Mouse (Mus musculus) thymus, postnatal 14 days (tissue): ENCODE results near the gene Stpg1.

Source experiments
- DNase-seq: peaks from one replicate; pipeline ENCODE4 v3.0.0; 2021

Gene Stpg1

GRCm38 (mm10) chr4:135494521-135495396 lies at the start of gene Stpg1, which contains the start of gene Nipal3:
Gene Stpg1, plus strand, starts transcription at chr4:135494790.
Gene Nipal3, minus strand, starts transcription at chr4:135495038.
- DNase-seq, result peak; percentile 91

- no peak for DNase-seq
These were observed 43.1 kb upstream of the Stpg1 start for GRCm38 (mm10) chr4:135451360-135452015.

GRCm38 (mm10) chr4:135453164-135453563 lies 41.4 kb upstream of the Stpg1 start:
- DNase-seq, result no peak

GRCm38 (mm10) chr4:135453572-135453971 lies 41.0 kb upstream of the Stpg1 start:
- no peak for DNase-seq

- DNase-seq, result no peak
These were observed 31.2 kb upstream of the Stpg1 start for GRCm38 (mm10) chr4:135463406-135463805.

- no peak for DNase-seq
These were observed 16.7 kb upstream of the Stpg1 start for GRCm38 (mm10) chr4:135477851-135478250.

GRCm38 (mm10) chr4:135480370-135480769 lies 14.2 kb upstream of the Stpg1 start:
- DNase-seq, result no peak

- DNase-seq, result no peak
These were observed 9.5 kb upstream of the Stpg1 start for GRCm38 (mm10) chr4:135485086-135485485.

- no peak for DNase-seq
These were observed 8.2 kb upstream of the Stpg1 start for GRCm38 (mm10) chr4:135486352-135486751.

- DNase-seq, result no peak
These were observed 5.3 kb upstream of the Stpg1 start for GRCm38 (mm10) chr4:135489256-135489655.

GRCm38 (mm10) chr4:135493271-135493670 lies 1.3 kb upstream of the Stpg1 start:
- no peak for DNase-seq

- peak; percentile 56 for DNase-seq
These were observed 684 bp upstream of the Stpg1 start for GRCm38 (mm10) chr4:135493691-135494520.

GRCm38 (mm10) chr4:135495397-135495791 lies 804 bp downstream of the Stpg1 start:
- DNase-seq, result no peak

- no peak for DNase-seq
These were observed 1.2 kb downstream of the Stpg1 start for GRCm38 (mm10) chr4:135495810-135496209.

GRCm38 (mm10) chr4:135498136-135498535 lies 3.5 kb downstream of the Stpg1 start:
- no peak for DNase-seq

- no peak for DNase-seq
These were observed 5.2 kb downstream of the Stpg1 start for GRCm38 (mm10) chr4:135499831-135500230.

GRCm38 (mm10) chr4:135501587-135501986 lies 7.0 kb downstream of the Stpg1 start:
- DNase-seq, result no peak

GRCm38 (mm10) chr4:135505794-135506193 lies 11.2 kb downstream of the Stpg1 start:
- DNase-seq, result no peak

- peak; percentile 30 for DNase-seq
These were observed 13.2 kb downstream of the Stpg1 start for GRCm38 (mm10) chr4:135507547-135508350.

GRCm38 (mm10) chr4:135508419-135509039 lies 13.9 kb downstream of the Stpg1 start:
- DNase-seq, result peak; percentile 71

- no peak for DNase-seq
These were observed 14.9 kb downstream of the Stpg1 start for GRCm38 (mm10) chr4:135509515-135509914.

GRCm38 (mm10) chr4:135513865-135514264 lies 19.3 kb downstream of the Stpg1 start:
- no peak for DNase-seq
